Mouse (Mus musculus): ENCODE results near the gene Rps27l.
A peak's percentile ranks its signal among the peaks of the same experiment; 100 is the strongest.

The Rps27l gene

DNA sequence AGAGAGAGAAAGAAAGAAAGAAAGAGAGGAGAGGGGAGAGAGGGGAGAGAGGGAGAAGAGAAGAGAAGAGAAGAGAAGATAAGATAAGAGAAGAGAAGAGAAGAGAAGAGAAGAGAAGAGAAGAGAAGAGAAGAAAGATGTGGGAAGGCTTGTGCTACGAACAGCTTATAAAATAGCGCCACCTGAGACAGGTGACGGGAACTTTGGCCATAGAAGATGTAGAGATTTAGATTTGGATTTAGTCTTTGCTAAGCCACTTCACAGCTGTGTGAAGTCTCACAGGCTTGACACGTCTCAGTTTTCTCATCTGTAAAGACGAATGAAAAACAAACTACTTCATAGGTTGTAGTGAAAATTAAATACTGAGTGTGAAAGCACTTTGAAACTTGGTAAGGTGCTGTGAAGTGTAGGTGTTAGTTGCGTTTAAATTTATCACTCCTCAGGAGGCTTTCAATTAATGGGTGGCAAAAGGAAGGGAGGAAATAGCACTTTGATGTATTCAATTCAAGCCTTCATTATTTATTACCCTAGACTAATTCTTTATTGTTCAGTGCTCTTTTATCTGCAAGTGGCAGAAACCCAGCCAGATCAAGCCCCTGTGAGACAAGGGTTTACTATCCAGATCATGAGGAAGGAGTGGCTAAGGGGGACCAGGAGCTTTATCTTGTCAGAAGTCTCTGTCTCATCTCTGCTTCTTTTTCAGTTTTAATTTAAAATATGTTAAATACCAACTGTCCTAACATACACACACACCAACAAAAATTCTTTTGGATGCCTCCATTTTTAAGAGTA, 25.2 kb upstream of the Rps27l start:
- peak; percentile 44 for DNase-seq

DNA sequence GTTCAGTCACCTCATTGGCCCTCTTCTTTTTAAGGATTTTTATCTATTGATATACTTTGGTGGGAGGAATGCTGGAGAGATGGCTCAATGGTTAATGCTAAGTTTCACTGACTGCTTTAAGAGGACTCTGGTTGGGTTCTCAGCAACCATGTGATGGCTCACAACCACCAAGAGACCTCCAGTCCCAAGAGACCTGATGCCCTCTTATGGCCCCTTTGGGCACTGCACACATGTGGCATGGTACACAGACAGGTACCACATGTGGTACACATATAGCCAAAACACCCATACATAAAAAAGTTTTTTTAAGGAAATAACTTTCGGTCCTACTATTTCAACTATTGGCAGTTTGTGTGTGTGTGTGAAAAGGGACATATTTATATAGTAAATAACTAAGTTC, 23.8 kb upstream of the Rps27l start:
- peak; percentile 62 for DNase-seq

DNA sequence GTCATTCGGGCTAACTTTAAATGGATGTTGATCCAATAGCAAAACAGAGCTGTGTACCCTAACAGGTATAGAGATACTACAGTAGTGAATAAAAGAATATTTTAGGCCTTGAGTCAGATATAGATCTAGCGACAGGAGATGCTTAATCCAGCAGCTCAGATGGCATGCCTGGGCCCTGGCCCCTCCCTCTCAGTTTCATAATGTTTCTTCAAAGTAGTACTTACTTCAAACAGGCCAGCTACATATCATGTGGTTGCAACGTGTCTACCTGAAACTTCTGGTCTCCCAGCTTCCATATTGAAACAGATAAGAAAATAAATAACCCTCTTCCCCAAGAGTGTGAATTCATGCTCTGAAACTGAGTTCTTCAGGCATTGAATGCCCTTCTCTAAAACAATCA, 20.0 kb upstream of the Rps27l start:
- DNase-seq: no peak

DNA sequence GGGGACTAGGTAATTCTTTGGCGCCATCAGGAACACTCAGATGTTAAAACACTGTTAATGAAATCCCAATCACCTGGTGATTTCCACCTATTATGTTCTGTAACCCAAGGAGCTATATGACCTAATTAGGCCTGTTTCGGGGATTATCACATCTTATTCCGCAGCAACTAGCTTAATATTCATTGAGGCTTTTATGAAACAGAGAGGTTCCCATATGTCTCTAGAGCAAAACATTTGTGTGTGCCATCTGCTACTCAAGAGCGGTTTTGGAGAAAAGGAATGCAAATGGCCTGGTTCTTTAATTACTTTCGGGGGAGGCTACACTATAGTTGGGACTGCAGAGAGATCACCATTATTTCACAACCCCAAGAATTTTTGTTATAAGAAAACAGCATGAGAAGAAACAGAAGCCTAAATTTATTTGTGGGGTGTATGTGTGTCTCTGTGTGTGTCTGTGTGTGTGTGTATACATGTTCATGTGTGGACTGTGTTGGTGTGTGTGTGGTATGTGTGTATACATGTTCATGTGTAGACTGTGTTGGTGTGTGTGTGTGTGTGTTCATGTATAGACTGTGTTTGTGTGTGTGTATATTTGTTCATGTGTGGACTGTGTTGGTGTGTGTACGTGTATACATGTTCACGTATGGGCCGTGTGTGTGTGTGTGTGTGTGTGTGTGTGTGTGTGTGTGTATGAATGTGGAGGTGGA, 18.0 kb upstream of the Rps27l start:
- DNase-seq: no peak

DNA sequence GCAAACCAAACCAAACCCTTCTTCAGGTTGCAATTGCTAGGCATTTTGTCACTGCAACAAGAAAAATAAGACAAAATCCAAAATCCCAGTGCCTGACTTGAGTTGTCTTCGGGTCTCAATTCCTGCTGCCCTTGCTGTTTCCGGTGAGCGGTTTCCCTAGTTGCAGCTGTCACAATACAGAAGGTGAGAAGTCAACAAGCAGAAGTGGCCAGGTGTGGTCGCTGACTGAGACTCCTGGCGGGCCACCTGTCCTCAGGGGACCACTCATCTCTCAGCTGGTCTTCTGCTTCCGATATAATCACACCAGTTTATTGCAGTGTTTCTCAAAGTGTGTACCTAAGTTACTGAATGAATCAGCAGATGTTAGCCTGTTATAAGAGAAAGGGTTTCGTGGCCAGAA, 15.5 kb upstream of the Rps27l start:
- DNase-seq: no peak

DNA sequence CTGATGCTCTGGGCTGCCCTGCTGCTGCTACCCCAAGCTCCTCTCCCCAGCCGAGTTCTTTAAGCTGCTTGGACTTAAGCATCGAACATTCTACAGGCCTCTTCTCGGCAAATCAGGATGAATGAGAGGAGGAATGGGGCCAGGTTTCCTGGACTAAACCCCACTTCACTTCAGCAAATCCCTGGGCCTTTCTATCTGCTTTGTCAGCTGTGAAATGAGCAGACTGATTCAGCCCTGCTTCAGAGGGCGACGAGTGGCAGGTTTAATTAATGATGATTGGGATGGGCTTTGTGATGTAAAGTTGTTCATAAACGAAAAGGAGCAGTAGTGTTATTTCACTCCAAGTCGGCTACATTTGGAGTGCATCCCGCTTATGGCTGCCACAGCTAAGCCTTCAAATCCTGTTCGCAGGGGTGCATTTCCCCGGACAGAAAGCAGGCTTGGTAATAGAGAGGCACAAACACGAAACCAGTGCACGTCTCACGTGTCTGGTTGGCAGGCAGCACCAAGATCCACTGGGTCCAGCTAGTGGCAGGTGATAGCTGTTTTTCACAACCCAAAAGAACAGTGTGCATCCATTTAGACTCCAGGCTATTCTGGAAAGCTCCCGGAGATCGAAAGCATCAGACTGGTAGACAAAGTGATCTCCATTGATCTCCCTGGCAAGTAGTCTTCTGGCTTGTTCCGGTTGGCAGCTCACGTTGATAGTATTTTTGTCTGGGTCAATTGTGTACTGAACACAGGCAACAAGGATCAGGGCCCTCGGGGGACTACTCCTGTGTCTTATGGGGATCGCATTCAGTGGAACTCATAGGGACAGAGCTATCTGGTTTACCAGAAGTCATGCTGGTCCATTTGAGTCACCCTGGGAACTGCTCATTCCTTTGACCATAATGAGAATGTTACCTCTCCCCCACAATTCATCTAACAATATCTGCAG, 11.7 kb upstream of the Rps27l start:
- no peak for DNase-seq

DNA sequence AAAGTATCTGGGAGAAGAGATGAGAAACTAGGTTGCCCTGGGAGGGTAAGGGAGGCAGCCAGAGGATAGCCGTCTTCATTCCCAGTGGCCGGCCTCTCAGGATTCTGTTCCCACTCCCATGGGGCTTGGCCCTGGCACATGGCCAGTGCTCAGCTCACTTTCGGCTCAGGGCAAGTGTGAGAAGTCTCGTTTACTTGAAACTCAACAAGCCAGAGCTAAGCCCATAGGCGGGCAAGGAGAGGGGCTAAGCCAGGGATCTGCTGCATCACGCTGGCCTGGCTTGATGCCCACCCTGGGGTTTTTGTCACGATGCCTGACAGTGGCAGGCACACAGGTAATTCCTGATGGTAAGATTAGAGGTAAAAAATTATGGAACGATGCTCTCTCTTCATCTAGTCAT, 8.4 kb upstream of the Rps27l start:
- no peak for DNase-seq

DNA sequence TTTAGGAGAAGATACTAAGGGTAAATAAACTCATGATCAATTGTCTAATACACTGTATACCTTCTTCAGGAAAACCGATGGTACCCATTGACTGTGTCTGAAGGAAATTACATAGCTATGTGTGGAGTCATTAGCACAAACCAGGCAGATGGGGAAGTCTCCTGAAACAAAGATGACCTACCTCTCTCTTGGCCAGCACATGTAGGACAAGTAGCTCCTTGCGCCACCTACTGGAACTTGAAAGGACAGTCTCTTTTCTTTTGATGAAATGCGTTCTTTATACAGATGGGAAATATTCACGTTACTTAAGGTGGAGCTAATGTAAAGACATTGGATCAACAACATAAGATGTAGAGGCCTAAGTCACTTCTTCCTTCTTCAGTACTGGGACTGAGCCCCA, 7.0 kb upstream of the Rps27l start:
- DNase-seq: peak; percentile 43

DNA sequence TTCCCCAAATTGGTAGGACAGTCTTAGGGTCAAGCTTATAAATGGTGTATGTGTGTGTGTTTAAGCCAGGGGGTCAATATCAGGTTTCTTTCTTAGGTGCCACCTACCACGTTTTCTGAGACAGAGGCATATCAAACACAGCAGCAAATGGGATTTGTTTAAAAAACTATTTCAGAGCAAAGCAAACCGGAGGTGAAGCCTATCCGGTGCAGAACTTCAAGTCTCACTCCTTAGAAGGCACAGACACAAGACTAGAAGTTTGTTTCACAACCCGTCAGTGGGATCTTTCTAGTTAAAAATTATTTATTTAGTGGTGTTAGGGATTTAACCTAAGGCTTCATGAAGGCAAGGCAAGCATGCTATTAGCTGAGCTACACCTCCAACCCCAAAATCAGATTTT, 725 bp upstream of the Rps27l start:
- DNase-seq: no peak

DNA sequence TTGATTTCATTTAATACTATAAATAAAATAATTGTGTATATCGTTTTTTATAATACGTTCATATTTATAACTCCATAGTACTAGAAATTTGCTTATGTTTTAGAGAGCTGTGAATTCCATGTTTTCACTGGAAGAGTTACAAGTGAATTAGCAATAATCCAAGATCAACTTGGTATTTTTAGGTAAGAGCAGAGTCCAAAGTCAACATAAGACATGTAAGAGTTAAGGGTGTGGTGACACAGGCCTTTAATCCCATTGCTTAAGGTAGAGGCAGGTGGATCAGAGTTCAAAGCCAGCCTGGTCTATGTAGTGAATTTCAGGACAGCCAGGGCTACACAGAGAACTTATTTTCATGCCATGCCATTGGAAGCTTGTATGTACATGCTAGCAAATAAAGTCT, 2.6 kb downstream of the Rps27l start:
- DNase-seq: no peak

DNA sequence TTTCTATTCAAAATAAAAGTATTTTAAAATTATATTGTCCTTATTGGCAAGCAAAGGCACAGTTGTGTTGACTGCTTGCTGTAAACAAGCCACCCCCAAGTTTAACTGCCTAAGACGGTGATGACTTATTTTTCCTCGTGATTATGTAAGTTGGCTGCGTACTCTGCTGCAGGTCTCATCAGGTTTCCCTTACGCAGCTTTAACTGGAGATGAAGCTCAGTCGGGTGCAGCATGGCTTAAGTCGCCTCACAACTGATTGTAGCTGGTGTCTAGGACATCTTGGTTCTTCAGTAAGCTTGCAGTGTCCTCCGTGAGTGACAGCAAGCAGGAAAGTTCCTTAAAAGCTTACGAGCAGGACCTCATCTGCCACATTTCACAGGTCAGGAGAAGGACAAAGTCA, 6.4 kb downstream of the Rps27l start:
- DNase-seq: no peak

DNA sequence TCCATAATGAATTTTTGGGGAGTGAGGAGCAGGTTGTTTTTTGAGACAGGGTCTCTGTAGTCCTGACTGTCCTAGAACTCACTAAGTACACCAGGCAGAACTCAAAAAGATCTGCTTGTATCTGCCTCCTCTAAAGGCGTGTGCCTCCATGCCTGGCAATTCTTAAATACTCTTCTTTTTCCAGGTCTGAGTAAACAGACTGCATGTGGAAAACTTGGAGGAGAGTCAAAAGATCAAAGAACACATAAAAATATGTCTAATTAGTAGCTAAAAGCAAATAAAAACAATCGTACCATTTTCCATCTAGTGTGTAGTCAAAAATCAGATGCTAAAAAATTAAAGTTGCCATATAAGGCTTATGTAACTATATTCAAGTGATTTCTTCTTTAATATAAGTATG, 7.0 kb downstream of the Rps27l start:
- no peak for DNase-seq

DNA sequence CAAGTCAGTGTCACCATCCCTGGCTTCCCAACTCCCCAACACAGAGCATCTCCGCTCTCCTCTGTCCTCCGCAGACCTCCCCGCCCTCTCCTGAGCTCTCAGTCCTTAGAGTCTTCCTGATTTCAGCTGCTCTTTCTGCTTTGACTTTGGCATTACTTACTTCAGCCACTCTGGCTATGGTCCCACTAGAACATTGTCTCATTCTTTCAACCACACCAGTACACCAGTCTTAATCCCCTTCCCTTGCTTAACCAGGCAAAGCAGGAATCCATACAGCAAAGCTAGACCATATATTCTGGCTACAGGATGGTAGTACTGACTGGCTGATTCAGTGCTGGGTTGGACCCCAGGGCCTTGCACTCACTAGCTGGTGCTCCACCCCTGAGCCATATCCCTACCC, 11.6 kb downstream of the Rps27l start:
- DNase-seq: no peak

DNA sequence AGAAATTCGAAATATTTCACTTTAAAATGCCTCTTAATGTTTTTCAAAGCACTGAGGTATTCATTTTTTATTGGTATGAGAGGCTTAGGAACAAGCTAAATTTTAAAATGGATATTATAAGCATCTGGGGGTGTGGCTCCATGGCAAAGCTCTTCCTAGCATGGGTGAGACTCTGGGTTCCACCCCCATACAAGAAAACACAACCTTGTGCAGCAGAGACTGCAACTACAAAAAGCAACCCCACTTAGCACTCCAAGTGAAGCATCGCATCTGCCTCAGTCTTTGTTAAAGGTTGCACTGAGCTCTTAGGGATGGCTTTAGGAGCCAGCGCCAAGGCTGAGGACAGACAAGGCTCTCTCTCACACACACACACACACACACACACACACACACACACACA, 15.6 kb downstream of the Rps27l start:
- no peak for DNase-seq

DNA sequence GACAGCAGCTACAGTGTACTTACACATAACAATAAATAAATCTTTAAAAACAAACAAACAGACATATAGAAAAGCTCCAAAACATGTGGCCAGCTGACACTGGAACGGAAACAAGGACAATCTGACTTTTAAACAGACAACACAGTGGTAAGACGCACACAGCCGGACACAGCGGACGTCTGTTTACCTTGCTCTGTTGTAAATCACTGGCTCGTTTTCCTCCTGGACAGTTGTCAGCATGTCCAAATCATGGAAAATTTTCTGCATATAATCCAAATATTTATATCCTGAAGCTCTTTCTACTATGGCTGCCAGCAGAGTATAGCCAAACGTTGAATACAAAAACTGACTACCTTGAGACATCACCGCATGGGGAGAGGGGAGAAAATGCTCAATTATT, 21.6 kb downstream of the Rps27l start:
- DNase-seq: no peak

DNA sequence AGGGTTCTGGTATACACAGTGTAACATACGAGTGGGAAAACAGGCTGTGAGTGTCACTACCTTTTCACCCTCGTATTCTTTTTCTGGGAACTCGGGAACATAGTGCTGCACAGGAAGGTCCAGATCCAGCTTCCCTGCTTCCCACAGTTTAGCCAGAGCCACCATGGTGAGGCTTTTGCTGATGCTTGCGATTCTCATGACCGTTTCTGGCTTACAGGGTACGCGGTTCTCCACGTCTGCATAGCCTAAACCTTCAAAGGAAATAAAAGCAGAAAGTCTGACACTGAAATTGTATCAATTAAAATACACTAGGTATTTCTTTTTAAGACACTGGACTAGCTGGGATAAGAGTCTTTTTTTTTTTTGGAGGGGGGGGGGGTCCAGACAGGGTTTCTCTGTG, 25.2 kb downstream of the Rps27l start:
- DNase-seq: no peak

DNA sequence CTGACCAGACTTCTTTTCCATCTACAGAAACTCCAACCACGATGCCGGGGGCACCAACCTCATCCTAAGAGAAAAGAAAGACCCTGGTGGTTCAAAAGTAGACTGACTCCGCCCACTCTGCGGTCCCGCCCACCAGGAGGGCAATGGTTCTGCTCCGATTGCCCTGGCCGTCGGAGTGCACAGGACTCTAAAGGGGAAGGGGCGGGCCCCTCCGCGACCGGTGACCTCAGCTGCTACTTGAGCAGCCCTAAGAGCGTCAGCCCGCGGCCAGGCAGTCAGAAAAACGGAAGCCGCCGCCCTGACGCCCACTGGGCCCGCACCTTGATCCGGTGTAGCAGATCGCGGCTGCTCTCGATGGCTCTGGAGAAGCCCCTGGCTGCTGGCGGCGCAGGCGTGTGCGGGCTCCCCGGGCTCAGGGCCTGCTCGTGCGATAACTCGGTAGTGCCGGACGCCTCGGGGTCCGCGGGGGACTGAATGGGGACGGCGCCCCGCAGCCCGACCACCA, 28.9 kb downstream of the Rps27l start:
- peak; percentile 89 for DNase-seq

DNA sequence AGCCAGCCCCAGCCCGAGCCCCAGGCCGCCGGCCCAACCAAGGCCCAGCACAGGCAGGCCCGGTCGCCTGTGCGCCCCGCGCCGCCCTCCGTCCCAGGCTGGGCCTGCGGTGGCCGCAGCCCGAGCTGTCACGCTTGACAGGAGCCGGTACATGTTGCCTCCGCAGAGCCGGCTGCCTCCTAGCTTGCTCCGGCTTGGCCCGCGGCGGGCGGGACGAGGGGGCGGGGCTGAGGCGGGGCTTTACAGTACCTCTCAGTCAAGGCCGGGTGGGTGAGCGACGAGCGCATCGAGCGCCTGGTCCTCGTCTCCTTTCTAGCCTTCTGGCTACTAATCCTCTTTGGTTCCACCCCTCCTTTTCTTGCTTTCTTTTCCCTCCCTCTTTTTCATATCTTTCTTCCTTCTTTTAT, 29.4 kb downstream of the Rps27l start, which contains the start of gene Lactb:
Gene Lactb, minus strand, starts transcription at position 246 of the 407 bp plus-strand sequence.
- DNase-seq: peak; percentile 98

DNA sequence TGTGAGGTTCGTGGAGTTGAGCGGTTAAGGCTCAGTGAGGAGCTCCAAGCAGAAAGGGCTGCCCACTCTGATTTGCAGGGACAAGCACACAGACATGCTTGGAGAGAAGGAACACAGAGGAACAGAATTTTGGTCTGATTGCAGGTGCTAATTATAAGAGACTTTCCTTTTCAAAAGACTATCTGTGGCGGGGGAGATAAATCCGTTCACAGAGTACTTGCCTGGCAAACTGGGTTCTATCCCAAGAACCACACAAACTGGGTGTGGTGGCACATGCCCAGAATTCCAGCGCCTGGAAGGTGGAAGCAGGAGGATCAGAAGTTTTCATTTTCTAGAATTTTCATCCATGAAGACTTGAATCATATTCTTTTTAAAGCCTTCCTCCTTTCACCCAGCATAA, 31.2 kb downstream of the Rps27l start:
- no peak for DNase-seq

DNA sequence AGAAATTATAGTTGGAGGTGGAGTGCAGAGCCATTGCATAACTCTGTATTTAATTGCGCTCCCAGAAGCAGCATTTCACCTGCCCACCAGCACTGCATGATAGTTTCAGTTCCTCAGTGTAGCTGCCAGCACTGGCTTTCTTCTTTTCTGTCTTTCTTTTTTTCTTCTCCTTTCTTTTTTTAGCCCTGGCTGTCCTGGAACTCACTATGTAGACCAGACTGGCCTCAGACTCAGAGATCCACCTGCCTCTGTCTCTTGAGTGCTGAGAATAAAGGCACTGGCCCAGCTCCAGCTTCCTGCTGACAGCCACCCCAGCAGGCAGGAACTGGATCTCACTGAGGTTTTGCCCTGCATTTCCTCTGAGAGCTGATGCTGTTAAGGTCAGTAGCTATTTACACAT, 32.1 kb downstream of the Rps27l start:
- no peak for DNase-seq

DNA sequence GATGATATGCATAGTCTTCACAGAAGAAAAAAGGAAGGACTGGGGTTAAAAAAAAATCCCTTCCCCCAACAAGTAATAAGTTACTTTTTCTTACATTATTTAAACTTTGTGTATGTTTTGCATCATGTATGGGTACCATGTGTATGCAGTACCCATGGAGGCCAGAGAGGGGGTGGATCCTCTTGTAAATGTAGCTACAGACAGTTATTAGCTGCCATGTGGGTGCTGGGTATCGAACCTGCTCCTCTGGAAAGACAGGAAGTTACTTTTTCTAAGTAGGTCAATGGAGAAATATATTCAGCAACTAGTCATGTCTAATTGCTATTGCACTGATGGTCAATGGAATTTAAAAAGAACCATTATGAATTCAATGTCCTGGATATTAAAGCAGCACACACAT, 32.6 kb downstream of the Rps27l start:
- DNase-seq: peak; percentile 27

DNA sequence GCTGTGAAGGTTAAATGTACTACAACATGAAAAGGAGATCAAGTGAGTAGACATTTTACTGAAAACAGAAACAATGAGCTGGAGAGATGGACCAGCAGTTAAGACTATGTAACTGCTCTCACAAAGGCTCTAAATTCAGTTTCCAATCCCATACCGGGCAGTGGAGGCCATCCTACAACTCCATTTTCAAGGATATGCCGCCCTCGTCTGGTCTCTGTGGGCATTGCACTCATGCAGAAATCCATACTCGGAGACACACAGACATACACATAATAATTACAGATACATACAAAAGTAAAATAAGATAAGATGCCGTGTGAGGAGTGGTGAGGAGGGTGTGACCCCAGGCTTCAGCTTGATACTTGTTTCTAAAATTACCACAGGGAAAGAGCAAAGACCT, 34.6 kb downstream of the Rps27l start:
- peak; percentile 87 for DNase-seq

DNA sequence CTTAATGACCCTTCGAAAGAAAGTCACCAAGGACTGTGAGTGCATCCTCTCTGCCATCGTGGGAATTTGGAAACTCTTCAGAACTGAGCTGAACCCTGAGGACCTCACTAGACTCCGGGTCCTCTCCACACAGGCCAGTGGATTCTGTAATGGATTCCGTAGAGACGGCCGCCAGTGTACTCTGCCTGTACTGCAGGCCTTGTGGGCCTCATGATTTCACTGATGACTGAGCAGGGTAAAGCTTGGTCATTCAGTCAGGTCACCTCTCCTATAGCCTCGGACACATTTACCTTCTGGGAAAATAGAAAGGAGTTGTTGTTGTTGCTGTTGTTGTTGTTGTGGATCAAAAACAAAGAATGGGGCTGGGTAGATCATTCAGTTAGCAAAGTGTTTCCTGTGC, 36.2 kb downstream of the Rps27l start:
- no peak for DNase-seq
